Mouse (Mus musculus) hindbrain, embryonic 10.5 days (tissue): ENCODE results near the gene Gnpat. TPM values are rescaled to one million over a fixed set of nuclear protein-coding genes. Genes with fewer than 3 reads are reported as not detected.
"Not testable (repeated sequence)": the region's sequence is repeated elsewhere in the genome, so short reads cannot be mapped to it uniquely, and the experiment has no call there.

ENCODE experiments used
- DNase-seq: peaks from one replicate; pipeline ENCODE4 v3.0.0-alpha.2; 2017; ENCODE audit warnings: low spot score
- H3K27ac ChIP-seq: fragments of 300-500 bp; sonication (generic); 2 replicates; pipeline ENCODE4 v1.5.1; 2016; ENCODE audit warnings: mild to moderate bottlenecking, moderate library complexity
- H3K27me3 ChIP-seq: fragments of 300-500 bp; sonication (generic); 2 replicates; pipeline ENCODE4 v1.6.1; 2016; ENCODE audit warnings: mild to moderate bottlenecking; ENCODE audit not compliant: poor library complexity, insufficient read depth, severe bottlenecking
- H3K36me3 ChIP-seq: fragments of 300-500 bp; sonication (generic); 2 replicates; pipeline ENCODE4 v1.6.1; 2016; ENCODE audit warnings: mild to moderate bottlenecking, moderate library complexity
- H3K4me1 ChIP-seq: fragments of 300-500 bp; sonication (generic); replicated peaks from 2 replicates; pipeline ENCODE4 v1.6.1; 2016; ENCODE audit warnings: mild to moderate bottlenecking
- H3K4me3 ChIP-seq: fragments of 300-500 bp; sonication (generic); 2 replicates; pipeline ENCODE4 v1.5.1; 2016; ENCODE audit warnings: mild to moderate bottlenecking, moderate library complexity
- H3K9me3 ChIP-seq: fragments of 300-500 bp; sonication (generic); 2 replicates; pipeline ENCODE4 v1.6.1; 2016; ENCODE audit warnings: mild to moderate bottlenecking, moderate library complexity
- WGBS: fragments of 180-500 bp; shearing (Covaris S2); methylation state at CpG from one replicate; pipeline ENCODE4 v1.1.7; 2016; 5-methylcytosine and 5-hydroxymethylcytosine counted together
- polyA plus RNA-seq: library from polyadenylated mRNA; unstranded; fragments of >200 nt; fragmentation: Nextera tagmentation; extraction: Ambion mirVana; gene quantifications from 2 replicates; pipeline ENCODE4 v1.2.1, GENCODE M21; 2016

The Gnpat gene
- polyA plus RNA-seq, 1 experiment from 2014 or later: 143 TPM

DNA sequence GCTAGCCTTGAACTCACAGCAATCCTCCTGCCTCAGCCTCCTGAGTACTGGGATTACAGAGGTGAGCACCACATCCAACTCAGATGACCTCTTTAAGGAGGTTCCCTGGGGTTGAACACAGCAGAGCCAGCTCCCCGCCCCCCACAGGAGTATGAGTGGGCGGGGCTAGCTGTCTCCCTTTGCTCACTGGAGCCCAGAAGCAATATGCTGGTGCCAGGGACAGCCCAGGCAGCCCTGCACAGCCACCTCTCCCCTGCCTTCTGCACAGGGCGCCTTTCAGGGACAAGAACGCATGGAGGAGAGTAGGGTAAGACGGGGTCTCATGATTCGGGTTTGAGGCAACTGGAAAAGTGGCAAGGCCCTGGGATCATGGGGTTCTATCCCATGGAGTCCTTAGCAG, 31.3 kb upstream of the Gnpat start:
- Histone ChIP-seq H3K27ac (no peak overlapping the region), H3K4me1 (peaks cover 11% of the 10 kb centered on the region; the same call in 1 of the 2 replicates), H3K4me3 (no peak overlapping the region), H3K36me3 (0 out of 2 replicates have a peak, but pooled peaks cover 3% of the 10 kb centered on the region), H3K9me3 (no peaks in the 10 kb centered on the region), H3K27me3 (peaks cover 20% of the 10 kb centered on the region; the same call in 1 of the 2 replicates)
- WGBS: 82% methylated on average over 6 of the region's 6 CpGs
- no peak for DNase-seq

GRCm38 (mm10) chr8:124831941-124832340, 30.9 kb upstream of the Gnpat start:
- peaks cover 16% of the 10 kb centered on the region; the same call in 1 of the 2 replicates for H3K27me3 ChIP-seq
- no peaks in the 10 kb centered on the region for H3K9me3 ChIP-seq
- no peak for DNase-seq
- 87% methylated on average over 6 of the region's 6 CpGs for WGBS
- no peak overlapping the region for H3K4me3 ChIP-seq
- H3K36me3 ChIP-seq: 0 out of 2 replicates have a peak, but pooled peaks cover 3% of the 10 kb centered on the region
- H3K27ac ChIP-seq: no peak overlapping the region
- peaks cover 7% of the 10 kb centered on the region; the same call in 1 of the 2 replicates for H3K4me1 ChIP-seq

DNA sequence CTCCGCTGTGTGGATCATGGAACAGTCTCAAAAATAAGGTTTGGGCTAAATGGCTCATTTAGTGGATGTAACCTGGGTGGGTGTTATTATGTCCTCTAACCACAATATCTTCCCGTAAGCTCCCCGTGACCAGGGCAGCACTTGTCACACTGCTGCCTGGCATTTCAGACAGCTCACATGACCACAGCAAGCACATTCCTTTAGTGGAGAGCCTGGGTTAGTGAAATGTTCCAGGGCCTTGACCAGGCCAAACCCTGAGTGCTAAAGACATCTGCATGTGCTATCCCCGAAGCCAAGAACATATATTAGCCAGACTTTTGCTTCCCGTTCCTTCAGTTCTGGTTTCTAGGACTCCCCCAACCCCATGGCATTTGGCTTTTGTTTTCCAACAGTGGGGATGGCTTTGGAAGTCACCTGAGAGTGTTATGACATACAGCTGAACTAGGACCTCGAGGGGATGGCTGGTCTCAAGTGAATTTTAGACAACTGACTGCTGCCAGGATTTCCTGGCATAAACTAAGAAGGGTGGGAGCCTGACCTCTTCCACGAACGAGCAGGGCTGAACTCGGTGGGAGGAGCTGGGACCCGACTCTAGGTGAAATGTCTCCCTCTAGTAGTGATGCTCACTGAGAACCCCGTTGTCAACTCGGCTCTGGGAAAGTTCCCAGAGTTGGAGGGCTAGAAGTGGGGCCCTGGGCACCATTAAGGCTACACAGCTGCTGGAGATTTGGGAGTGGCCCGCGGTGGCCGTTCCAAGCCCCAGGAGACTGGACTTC, 29.2 kb upstream of the Gnpat start:
- H3K9me3 ChIP-seq: no peaks in the 10 kb centered on the region
- H3K27me3 ChIP-seq: 0 out of 2 replicates have a peak, but pooled peaks cover 8% of the 10 kb centered on the region
- H3K36me3 ChIP-seq: peaks cover 14% of the 10 kb centered on the region
- H3K4me1 ChIP-seq: peaks cover 4% of the 10 kb centered on the region; the same call in 1 of the 2 replicates
- H3K27ac ChIP-seq: no peak overlapping the region
- 48% methylated on average over 15 of the region's 15 CpGs for WGBS
- no peak for DNase-seq
- H3K4me3 ChIP-seq: no peak overlapping the region

DNA sequence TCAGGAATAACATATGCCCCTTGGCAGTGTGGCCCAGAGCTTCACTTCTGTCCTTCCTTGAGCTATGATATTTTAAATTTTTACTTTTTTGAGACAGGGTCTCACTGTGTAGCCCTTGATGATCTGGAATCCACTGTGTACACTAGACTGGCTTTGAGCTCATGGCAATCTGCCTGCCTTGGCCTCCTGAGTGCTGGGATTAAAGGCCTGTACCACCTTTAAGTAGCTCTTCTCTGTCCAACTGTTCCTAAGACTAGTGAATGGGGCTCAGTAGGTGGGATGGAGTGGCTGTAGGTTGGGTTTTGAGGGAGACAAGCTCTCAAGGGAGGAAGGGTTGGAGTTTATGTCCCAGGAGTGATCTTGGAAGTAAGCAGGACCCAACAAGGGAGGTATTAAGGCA, 27.0 kb upstream of the Gnpat start:
- Histone ChIP-seq H3K27me3 (no peaks in the 10 kb centered on the region), H3K36me3 (peaks cover 36% of the 10 kb centered on the region), H3K9me3 (no peaks in the 10 kb centered on the region)

GRCm38 (mm10) chr8:124836273-124836672, 26.6 kb upstream of the Gnpat start:
- 84% methylated on average over 7 of the region's 7 CpGs for WGBS
- Histone ChIP-seq H3K4me3 (no peak overlapping the region), H3K27me3 (no peaks in the 10 kb centered on the region)

More for the DNA sequence above, 27.0 kb upstream of the Gnpat start:
- no peak overlapping the region for H3K4me3 ChIP-seq
- DNase-seq: no peak
- H3K4me1 ChIP-seq: peaks cover 4% of the 10 kb centered on the region; the same call in 1 of the 2 replicates
- no peak overlapping the region for H3K27ac ChIP-seq

GRCm38 (mm10) chr8:124836907-124837306, 25.9 kb upstream of the Gnpat start:
- DNase-seq: no peak
- Histone ChIP-seq H3K9me3 (no peaks in the 10 kb centered on the region), H3K36me3 (peaks cover 47% of the 10 kb centered on the region), H3K27ac (no peak overlapping the region), H3K4me1 (peaks cover 4% of the 10 kb centered on the region; the same call in 1 of the 2 replicates), H3K27me3 (no peaks in the 10 kb centered on the region), H3K4me3 (no peak overlapping the region)
- 87% methylated on average over 2 of the region's 2 CpGs for WGBS

More at GRCm38 (mm10) chr8:124836273-124836672, 26.6 kb upstream of the Gnpat start:
- no peak for DNase-seq
- Histone ChIP-seq H3K4me1 (peaks cover 4% of the 10 kb centered on the region; the same call in 1 of the 2 replicates), H3K9me3 (no peaks in the 10 kb centered on the region), H3K36me3 (peaks cover 41% of the 10 kb centered on the region), H3K27ac (no peak overlapping the region)

DNA sequence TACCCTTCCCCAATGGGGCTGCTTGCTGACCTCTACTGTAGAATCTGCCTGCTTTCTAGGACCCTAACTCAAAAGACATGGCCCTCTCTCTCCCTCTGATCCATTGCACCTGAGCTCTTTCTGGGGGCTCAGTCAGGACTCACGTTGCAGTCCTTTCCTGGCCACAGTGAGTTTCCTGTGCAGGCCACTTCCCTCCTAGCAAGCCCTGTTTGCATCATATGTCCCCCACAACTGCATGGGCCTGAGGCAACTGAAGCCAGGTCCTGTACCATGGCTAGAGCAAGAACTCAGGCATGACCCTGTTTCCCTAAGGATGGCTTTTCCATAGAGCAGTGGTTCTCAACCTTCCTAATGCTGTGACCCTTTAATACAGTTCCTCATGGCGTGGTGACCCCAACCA, 24.9 kb upstream of the Gnpat start:
- WGBS: 86% methylated on average over 2 of the region's 2 CpGs
- no peaks in the 10 kb centered on the region for H3K27me3 ChIP-seq
- peaks cover 5% of the 10 kb centered on the region; the same call in 1 of the 2 replicates for H3K4me1 ChIP-seq
- no peak overlapping the region for H3K27ac ChIP-seq
- no peak overlapping the region for H3K4me3 ChIP-seq
- peaks cover 58% of the 10 kb centered on the region for H3K36me3 ChIP-seq
- no peaks in the 10 kb centered on the region for H3K9me3 ChIP-seq
- no peak for DNase-seq

GRCm38 (mm10) chr8:124839371-124839770, 23.5 kb upstream of the Gnpat start:
- Histone ChIP-seq H3K4me1 (0 out of 2 replicates have a peak, but pooled peaks cover 2% of the 10 kb centered on the region), H3K27me3 (no peaks in the 10 kb centered on the region), H3K9me3 (no peaks in the 10 kb centered on the region), H3K4me3 (no peak overlapping the region), H3K36me3 (peaks cover 72% of the 10 kb centered on the region), H3K27ac (no peak overlapping the region)
- 93% methylated on average over 10 of the region's 10 CpGs for whole genome bisulfite sequencing
- DNase-seq: no peak

GRCm38 (mm10) chr8:124840900-124841299, 21.9 kb upstream of the Gnpat start:
- peaks cover 87% of the 10 kb centered on the region for H3K36me3 ChIP-seq
- H3K4me1 ChIP-seq: 0 out of 2 replicates have a peak, but pooled peaks cover 4% of the 10 kb centered on the region
- no peaks in the 10 kb centered on the region for H3K27me3 ChIP-seq
- DNase-seq: no peak
- no peak overlapping the region for H3K27ac ChIP-seq
- no peaks in the 10 kb centered on the region for H3K9me3 ChIP-seq
- H3K4me3 ChIP-seq: no peak overlapping the region
- WGBS: 94% methylated on average over 7 of the region's 7 CpGs

GRCm38 (mm10) chr8:124841775-124842174, 21.1 kb upstream of the Gnpat start:
- Histone ChIP-seq H3K9me3 (no peaks in the 10 kb centered on the region), H3K4me1 (0 out of 2 replicates have a peak, but pooled peaks cover 4% of the 10 kb centered on the region), H3K27me3 (no peaks in the 10 kb centered on the region), H3K4me3 (no peak overlapping the region), H3K27ac (no peak overlapping the region), H3K36me3 (peaks cover 87% of the 10 kb centered on the region)
- no peak for DNase-seq
- 93% methylated on average over 10 of the region's 10 CpGs for WGBS

DNA sequence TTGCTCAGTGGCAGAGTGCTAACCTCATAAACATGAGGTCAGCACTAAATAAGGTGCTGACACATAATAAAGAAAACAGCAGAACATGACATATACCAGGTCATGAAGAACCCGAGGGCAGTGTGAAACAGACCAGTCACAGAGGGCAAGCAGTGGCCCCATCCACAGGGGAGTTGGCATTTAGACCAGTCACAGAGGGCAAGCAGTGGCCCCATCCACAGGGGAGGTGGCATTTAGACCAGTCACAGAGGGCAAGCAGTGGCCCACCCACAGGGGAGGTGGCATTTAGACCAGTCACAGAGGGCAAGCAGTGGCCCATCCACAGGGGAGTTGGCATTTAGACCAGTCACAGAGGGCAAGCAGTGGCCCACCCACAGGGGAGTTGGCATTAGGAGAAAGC, 19.9 kb upstream of the Gnpat start:
- not testable (repeated sequence) for H3K27ac ChIP-seq, DNase-seq, H3K4me3 ChIP-seq, H3K27me3 ChIP-seq, H3K9me3 ChIP-seq, H3K4me1 ChIP-seq
- peaks cover 79% of the 10 kb centered on the region for H3K36me3 ChIP-seq
- 89% methylated on average over 1 of the region's 1 CpGs for WGBS

DNA sequence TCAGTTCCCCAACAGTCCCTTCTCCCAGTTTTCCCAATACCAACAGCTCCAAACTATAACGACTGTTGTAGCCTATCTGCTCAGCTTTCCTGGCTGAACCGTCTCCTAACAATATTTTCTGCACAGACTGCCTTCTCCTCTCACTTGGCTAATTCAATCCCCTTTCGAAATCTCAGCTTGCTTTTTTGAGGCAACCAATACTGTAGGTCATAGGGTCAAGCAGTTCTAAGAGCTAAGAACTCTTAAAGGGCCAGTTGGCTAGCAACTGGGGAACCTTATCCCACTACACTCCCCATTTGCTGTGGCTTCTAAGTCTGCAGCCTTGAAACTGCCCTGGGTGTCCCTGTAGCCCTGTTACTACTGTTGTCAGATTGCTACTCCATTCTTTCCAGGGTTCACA, 17.7 kb upstream of the Gnpat start:
- DNase-seq: no peak
- H3K27me3 ChIP-seq: no peaks in the 10 kb centered on the region
- peaks cover 57% of the 10 kb centered on the region for H3K36me3 ChIP-seq
- no peak overlapping the region for H3K4me3 ChIP-seq
- 73% methylated on average over 3 of the region's 3 CpGs for WGBS
- H3K27ac ChIP-seq: no peak overlapping the region
- no peaks in the 10 kb centered on the region for H3K9me3 ChIP-seq
- H3K4me1 ChIP-seq: 0 out of 2 replicates have a peak, but pooled peaks cover 4% of the 10 kb centered on the region

- Histone ChIP-seq H3K4me1 (0 out of 2 replicates have a peak, but pooled peaks cover 4% of the 10 kb centered on the region), H3K9me3 (no peaks in the 10 kb centered on the region), H3K27me3 (no peaks in the 10 kb centered on the region), H3K36me3 (peaks cover 53% of the 10 kb centered on the region), H3K27ac (no peak overlapping the region), H3K4me3 (no peak overlapping the region)
- no peak for DNase-seq
- WGBS: 90% methylated on average over 5 of the region's 5 CpGs
Observed at GRCm38 (mm10) chr8:124845573-124845972, 17.3 kb upstream of the Gnpat start.
